Mouse (Mus musculus): ENCODE measurements around the gene Rgcc.

DNA sequence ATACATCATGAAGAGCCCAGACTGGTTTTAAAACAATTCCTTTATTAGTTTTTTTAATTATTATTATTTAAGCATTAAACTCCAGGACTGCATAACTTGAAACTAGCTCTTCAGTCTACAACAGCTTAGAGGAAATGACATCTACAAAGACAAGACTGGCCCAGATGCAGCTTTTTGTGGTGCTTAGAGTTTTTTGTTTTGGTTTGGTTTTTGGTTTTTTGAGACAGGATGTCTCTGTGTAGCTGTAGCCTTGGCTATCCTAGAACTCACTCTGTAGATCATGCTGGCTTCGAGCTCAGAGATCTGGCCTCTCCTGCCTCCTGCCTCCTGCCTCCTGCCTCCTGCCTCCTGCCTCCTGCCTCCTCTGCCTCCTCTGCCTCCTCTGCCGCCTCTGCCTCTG, 45.7 kb downstream of the Rgcc start:
- no peak for TF ChIP-seq BHLHE40 (IDR thresholded peaks at IDR 0.05; ENCODE audit: low read depth, low read length)
- TF ChIP-seq POLR2A (IDR thresholded peaks at IDR 0.05; ENCODE audit: low read depth, low read length), result no peak
- no peak for TF ChIP-seq NELFE (IDR thresholded peaks at IDR 0.05; ENCODE audit: low read depth, low read length)
- no peak for TF ChIP-seq ZMIZ1 (IDR thresholded peaks at IDR 0.05; ENCODE audit: low read depth, low read length)
- no peak for TF ChIP-seq IRF4 (IDR thresholded peaks at IDR 0.05; ENCODE audit: low read depth, low read length)
- no peak for TF ChIP-seq TCF12 (IDR thresholded peaks at IDR 0.05; ENCODE audit: low read depth, low read length)
- no peak for TF ChIP-seq POLR2AphosphoS2 (IDR thresholded peaks at IDR 0.05; ENCODE audit: low read depth, low read length)
- TF ChIP-seq SIN3A (IDR thresholded peaks at IDR 0.05; ENCODE audit: low read length), result no peak
- no peak for TF ChIP-seq MAFK (IDR thresholded peaks at IDR 0.05; ENCODE audit: insufficient replicate concordance, low read length)
- TF ChIP-seq CTCF (conservative IDR thresholded peaks at IDR 0.05 in 1 of 2, IDR thresholded peaks at IDR 0.05 in 1 of 2; ENCODE audit: low read depth in 2 of 2, low read length in 2 of 2), result no peak
- no peak for TF ChIP-seq E2F4 (IDR thresholded peaks at IDR 0.05; ENCODE audit: insufficient replicate concordance, low read depth, low read length)
- no peak for TF ChIP-seq ZKSCAN1 (IDR thresholded peaks at IDR 0.05; ENCODE audit: borderline replicate concordance, low read depth, low read length)
